In the genomic region with DNA sequence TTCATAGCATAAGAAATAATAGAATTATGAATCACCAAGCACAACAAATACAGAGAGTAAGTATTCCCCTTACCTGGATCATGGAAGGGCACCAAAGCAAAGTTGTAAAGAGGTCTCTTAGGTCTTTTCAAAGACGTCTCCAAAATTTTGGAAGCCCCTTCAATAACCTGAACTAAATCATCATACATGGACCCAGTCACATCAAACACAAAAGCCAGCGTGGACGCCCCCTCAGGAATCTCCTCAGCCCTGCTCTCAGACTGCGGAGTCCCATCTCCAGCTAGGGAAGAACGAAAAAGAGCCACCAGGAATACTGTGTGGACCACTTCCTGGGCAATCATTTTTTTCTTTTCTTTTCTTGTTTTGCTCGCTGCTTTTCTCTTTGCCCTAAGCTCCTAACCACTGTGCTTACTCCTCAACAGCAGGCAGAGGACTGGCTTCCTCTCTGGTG, we compare ENCODE assay signal across 9 mouse cellular contexts. TPM values are rescaled to one million over a fixed set of nuclear protein-coding genes. Genes with fewer than 3 reads are reported as not detected.
A peak's percentile ranks its signal among the peaks of the same experiment; 100 is the strongest.
DNase-seq lines count a peak whose midpoint lies in the region; ATAC-seq and TF ChIP-seq lines count a peak whose summit lies in the region.
"Had no signal": no experiment of that assay in that cellular context is flagged by ENCODE, and none has a peak within 500 bp of the region (broad histone marks: within the 10 kb centered on the region; RNA-seq: fewer than 3 reads in every experiment).

No protein-coding gene starts in this region.

- H3K4me3 ChIP-seq in layer of hippocampus, adult 2 months: peak overlapping the region; percentile 52
- H3K4me3 ChIP-seq in embryonic facial prominence, embryonic 15.5 days (replicated peaks): peak overlapping the region; percentile 59
- H3K4me3 ChIP-seq in limb, embryonic 11.5 days (ENCODE audit: low read depth, low read length): peak overlapping the region; percentile 66
- H3K4me3 ChIP-seq in neural tube, embryonic 13.5 days: peak overlapping the region; percentile 51

- peak overlapping the region; percentile 58 for H3K9ac ChIP-seq in embryonic facial prominence, embryonic 15.5 days
- H3K9ac ChIP-seq in limb, embryonic 11.5 days (ENCODE audit: low read length): peak overlapping the region; percentile 81
- H3K9ac ChIP-seq in neural tube, embryonic 13.5 days: peak overlapping the region; percentile 70

- H3K27me3 ChIP-seq in embryonic facial prominence, embryonic 15.5 days: no peaks in the 10 kb centered on the region
- H3K27me3 ChIP-seq in limb, embryonic 11.5 days (ENCODE audit: control insufficient read depth, insufficient read depth, low read length): no peaks in the 10 kb centered on the region
- H3K27me3 ChIP-seq in neural tube, embryonic 13.5 days: peaks cover 8% of the 10 kb centered on the region

- peaks cover 19% of the 10 kb centered on the region for H3K4me1 ChIP-seq in embryonic facial prominence, embryonic 15.5 days
- H3K4me1 ChIP-seq in limb, embryonic 11.5 days (ENCODE audit: control insufficient read depth, insufficient read depth, low read length): peaks cover 11% of the 10 kb centered on the region; the same call in 1 of the 2 replicates
- H3K4me1 ChIP-seq in neural tube, embryonic 13.5 days (replicated peaks): peaks cover 30% of the 10 kb centered on the region

- ATAC-seq in embryonic facial prominence, embryonic 15.5 days (ENCODE audit: insufficient number of reproducible peaks, low FRiP score, low TSS enrichment, low read depth): no peak; the same call in 1 of the 2 replicates
- peak; percentile 48 for ATAC-seq in limb, embryonic 11.5 days (ENCODE audit: insufficient number of reproducible peaks, low FRiP score, low TSS enrichment, low read depth)
- ATAC-seq in neural tube, embryonic 13.5 days (ENCODE audit: low read depth): peak; percentile 52

- H3K4me2 ChIP-seq in embryonic facial prominence, embryonic 15.5 days (replicated peaks): peak overlapping the region; percentile 67
- H3K4me2 ChIP-seq in limb, embryonic 11.5 days (ENCODE audit: low read depth, severe bottlenecking): peak overlapping the region; percentile 81
- H3K4me2 ChIP-seq in neural tube, embryonic 13.5 days: peak overlapping the region; percentile 87

- no peak for TF ChIP-seq CTCF in layer of hippocampus, adult 2 months (conservative IDR thresholded peaks at IDR 0.05)

- no peak for DNase-seq in layer of hippocampus, adult 2 months (ENCODE audit: low spot score in 2 of 2)
- DNase-seq in layer of hippocampus, adult 18-20 months (ENCODE audit: low spot score in 2 of 2): no peak
- no peak for DNase-seq in limb, embryonic 11.5 days (ENCODE audit: low spot score)
- DNase-seq in adrenal gland, adult 2 months: no peak
- DNase-seq in adrenal gland, adult 18-20 months (ENCODE audit: low spot score in 2 of 2): no peak
- DNase-seq in urinary bladder, adult 2 months (ENCODE audit: low spot score): no peak
- DNase-seq: kidney, adult 11 months had no signal

- H3K36me3 ChIP-seq in embryonic facial prominence, embryonic 15.5 days: no peaks in the 10 kb centered on the region
- no peaks in the 10 kb centered on the region for H3K36me3 ChIP-seq in limb, embryonic 11.5 days (ENCODE audit: control insufficient read depth, insufficient read depth, low read length)
- H3K36me3 ChIP-seq in neural tube, embryonic 13.5 days: no peaks in the 10 kb centered on the region

- peak overlapping the region; percentile 23; the same call in 1 of the 2 replicates for H3K27ac ChIP-seq in layer of hippocampus, adult 2 months
- H3K27ac ChIP-seq in embryonic facial prominence, embryonic 15.5 days (replicated peaks): peak overlapping the region; percentile 86
- H3K27ac ChIP-seq in limb, embryonic 11.5 days (replicated peaks; ENCODE audit: low read depth, low read length): peak overlapping the region; percentile 86
- 0 out of 2 replicates have a peak overlapping the region, but pooled peaks have one; percentile 49 for H3K27ac ChIP-seq in neural tube, embryonic 13.5 days (replicated peaks)

- under 1% methylated on average over 6 of the region's 6 CpGs for WGBS in embryonic facial prominence, embryonic 15.5 days
- 1% methylated on average over 6 of the region's 6 CpGs for WGBS in limb, embryonic 11.5 days
- under 1% methylated on average over 6 of the region's 6 CpGs for WGBS in neural tube, embryonic 13.5 days

- no peaks in the 10 kb centered on the region for H3K9me3 ChIP-seq in embryonic facial prominence, embryonic 15.5 days (replicated peaks)
- H3K9me3 ChIP-seq in limb, embryonic 11.5 days (ENCODE audit: control insufficient read depth, low read length): no peaks in the 10 kb centered on the region
- H3K9me3 ChIP-seq in neural tube, embryonic 13.5 days: peaks cover 7% of the 10 kb centered on the region; the same call in 1 of the 2 replicates

RNA-seq across cellular contexts. Expression of gene Hmcn1, which starts 0.5 kb away (rescaled TPM):
- 1 to 10 TPM; 1.6 to 2.0 TPM for total RNA-seq in layer of hippocampus, adult 2 months (2021)
- 1 to 10 TPM; 1.5 to 2.1 TPM for total RNA-seq in layer of hippocampus, adult 18-20 months (2021)
- polyA plus RNA-seq in embryonic facial prominence, embryonic 15.5 days (2015; fragmentation: Nextera tagmentation; extraction: Ambion mirVana): 26.4 and 27.2 TPM in 2 replicates
- polyA plus RNA-seq in limb, embryonic 11.5 days (2014; fragmentation: Nextera tagmentation; extraction: Ambion mirVana): 23.8 and 28.0 TPM in 2 replicates
- polyA plus RNA-seq in neural tube, embryonic 13.5 days (2015; fragmentation: Nextera tagmentation; extraction: Ambion mirVana): 2.5 and 4.7 TPM in 2 replicates
- 1 to 10 TPM in 1 of 2 experiments, under 1 TPM in 1; 0.84 to 3.2 TPM for total RNA-seq in adrenal gland, adult 2 months (2021)
- polyA plus RNA-seq in adrenal gland, adult 2 months (2012; rRNA removed): 0.16 and 0.21 TPM in 2 replicates
- 1 to 10 TPM; 1.4 TPM for total RNA-seq in adrenal gland, adult 18-20 months (2021)
- polyA plus RNA-seq in urinary bladder, adult 2 months (2012; rRNA removed): 10.2 and 11.1 TPM in 2 replicates

Comparison
In these comparisons a context has a peak if more than half of its experiments do, and no peak if none do; other contexts are left out.
1. H3K27ac ChIP-seq: peak in every context shown above with its lines; median percentile 86 in embryonic facial prominence, embryonic 15.5 days; 86 in limb, embryonic 11.5 days; 49 in neural tube, embryonic 13.5 days; 23 in layer of hippocampus, adult 2 months.